Mouse (Mus musculus): Measurements from ENCODE around the gene Cdc6. TPM values are rescaled to one million over a fixed set of nuclear protein-coding genes. Genes with fewer than 3 reads are reported as not detected.

Gene Cdc6
- polyA plus RNA-seq, 1 experiment = 3.8 TPM

GRCm38 (mm10) chr11:98943741-98944461 lies 36.3 kb downstream of the Cdc6 start:
- DNase-seq (ENCODE audit: low spot score) = no peak

GRCm38 (mm10) chr11:98944897-98945604 lies 37.5 kb downstream of the Cdc6 start:
- DNase-seq (ENCODE audit: low spot score) = no peak

GRCm38 (mm10) chr11:98945605-98945977 lies 38.0 kb downstream of the Cdc6 start:
- DNase-seq (ENCODE audit: low spot score) = no peak

GRCm38 (mm10) chr11:98947969-98948569 lies 40.5 kb downstream of the Cdc6 start:
- no peak for DNase-seq (ENCODE audit: low spot score)

GRCm38 (mm10) chr11:98949242-98949957 lies 41.8 kb downstream of the Cdc6 start:
- no peak for DNase-seq (ENCODE audit: low spot score)

- no peak for DNase-seq (ENCODE audit: low spot score)
These were observed 42.4 kb downstream of the Cdc6 start for GRCm38 (mm10) chr11:98949958-98950460.

GRCm38 (mm10) chr11:98950484-98950883 lies 42.9 kb downstream of the Cdc6 start:
- DNase-seq (ENCODE audit: low spot score) = no peak

- no peak for DNase-seq (ENCODE audit: low spot score)
These were observed 43.7 kb downstream of the Cdc6 start for GRCm38 (mm10) chr11:98951026-98951906.

- no peak for DNase-seq (ENCODE audit: low spot score)
These were observed 44.5 kb downstream of the Cdc6 start for GRCm38 (mm10) chr11:98952111-98952510.

GRCm38 (mm10) chr11:98952736-98953135 lies 45.1 kb downstream of the Cdc6 start:
- no peak for DNase-seq (ENCODE audit: low spot score)

GRCm38 (mm10) chr11:98953361-98953760 lies 45.8 kb downstream of the Cdc6 start:
- DNase-seq (ENCODE audit: low spot score) = no peak

- no peak for DNase-seq (ENCODE audit: low spot score)
These were observed 46.3 kb downstream of the Cdc6 start for GRCm38 (mm10) chr11:98953835-98954320.

GRCm38 (mm10) chr11:98954373-98954772 lies 46.8 kb downstream of the Cdc6 start:
- DNase-seq (ENCODE audit: low spot score) = no peak

GRCm38 (mm10) chr11:98954801-98955706 lies 47.5 kb downstream of the Cdc6 start:
- DNase-seq (ENCODE audit: low spot score) = no peak

- DNase-seq (ENCODE audit: low spot score) = no peak
These were observed 48.2 kb downstream of the Cdc6 start for GRCm38 (mm10) chr11:98955707-98956235.

GRCm38 (mm10) chr11:98956340-98956739 lies 48.7 kb downstream of the Cdc6 start:
- DNase-seq (ENCODE audit: low spot score) = no peak

GRCm38 (mm10) chr11:98959437-98960312 lies 52.1 kb downstream of the Cdc6 start:
- no peak for DNase-seq (ENCODE audit: low spot score)

- no peak for DNase-seq (ENCODE audit: low spot score)
These were observed 52.8 kb downstream of the Cdc6 start for GRCm38 (mm10) chr11:98960313-98960906.

Measured in urinary bladder, adult 2 months (tissue).